Mouse (Mus musculus) ES-Bruce4 (cell line): ENCODE data around the gene E130114P18Rik. TPM values are rescaled to one million over a fixed set of nuclear protein-coding genes. Genes with fewer than 3 reads are reported as not detected.

Experiments
- H3K27ac ChIP-seq: 2 replicates; pipeline ENCODE4 v1.5.1; 2012; ENCODE audit warnings: low read length, inconsistent platforms; ENCODE audit not compliant: insufficient read depth
- H3K27me3 ChIP-seq: 2 replicates; pipeline ENCODE4 v1.6.1; 2012; ENCODE audit warnings: mild to moderate bottlenecking, low read length, inconsistent platforms; ENCODE audit not compliant: control insufficient read depth, poor library complexity, insufficient read depth, severe bottlenecking
- H3K36me3 ChIP-seq: 2 replicates; pipeline ENCODE4 v1.6.1; 2012; ENCODE audit warnings: inconsistent platforms, mild to moderate bottlenecking, low read length, moderate library complexity; ENCODE audit not compliant: control insufficient read depth, poor library complexity, insufficient read depth, severe bottlenecking
- H3K4me1 ChIP-seq: one replicate; pipeline ENCODE4 v1.8.1; 2011; ENCODE audit warnings: low read length; ENCODE audit not compliant: control insufficient read depth, insufficient read depth
- H3K4me3 ChIP-seq: 2 replicates; pipeline ENCODE4 v1.5.1; 2011; ENCODE audit warnings: low read depth, mild to moderate bottlenecking, low read length
- H3K9ac ChIP-seq: 2 replicates; pipeline ENCODE4 v1.6.1; 2012; ENCODE audit warnings: low read depth, mild to moderate bottlenecking, inconsistent platforms; ENCODE audit not compliant: poor library complexity, severe bottlenecking
- H3K9me3 ChIP-seq: replicated peaks from 2 replicates; pipeline ENCODE4 v1.6.1; 2012; ENCODE audit warnings: mild to moderate bottlenecking, low read length, inconsistent platforms; ENCODE audit not compliant: control insufficient read depth, poor library complexity, insufficient read depth, severe bottlenecking
- CTCF ChIP-seq: IDR thresholded peaks from one replicate; pipeline ENCODE4 v1.8.1; 2011; ENCODE audit warnings: low read depth, low read length
- EP300 ChIP-seq: IDR thresholded peaks from 2 replicates; pipeline ENCODE4 v1.6.1; 2011; ENCODE audit warnings: low read depth, low read length; ENCODE audit not compliant: insufficient read depth
- POLR2A ChIP-seq: IDR thresholded peaks from one replicate; pipeline ENCODE4 v1.8.1; 2011; ENCODE audit warnings: low read length; ENCODE audit not compliant: insufficient read depth
- polyA plus RNA-seq: library from polyadenylated mRNA; stranded (reverse); fragments of >200 nt; gene quantifications from 2 replicates; pipeline ENCODE4 v1.2.4, GENCODE M21; 2011; ENCODE audit warnings: low read depth; ENCODE audit not compliant: missing spikeins, insufficient read depth, insufficient read length

E130114P18Rik gene
- polyA plus RNA-seq, 1 experiment = not detected

DNA sequence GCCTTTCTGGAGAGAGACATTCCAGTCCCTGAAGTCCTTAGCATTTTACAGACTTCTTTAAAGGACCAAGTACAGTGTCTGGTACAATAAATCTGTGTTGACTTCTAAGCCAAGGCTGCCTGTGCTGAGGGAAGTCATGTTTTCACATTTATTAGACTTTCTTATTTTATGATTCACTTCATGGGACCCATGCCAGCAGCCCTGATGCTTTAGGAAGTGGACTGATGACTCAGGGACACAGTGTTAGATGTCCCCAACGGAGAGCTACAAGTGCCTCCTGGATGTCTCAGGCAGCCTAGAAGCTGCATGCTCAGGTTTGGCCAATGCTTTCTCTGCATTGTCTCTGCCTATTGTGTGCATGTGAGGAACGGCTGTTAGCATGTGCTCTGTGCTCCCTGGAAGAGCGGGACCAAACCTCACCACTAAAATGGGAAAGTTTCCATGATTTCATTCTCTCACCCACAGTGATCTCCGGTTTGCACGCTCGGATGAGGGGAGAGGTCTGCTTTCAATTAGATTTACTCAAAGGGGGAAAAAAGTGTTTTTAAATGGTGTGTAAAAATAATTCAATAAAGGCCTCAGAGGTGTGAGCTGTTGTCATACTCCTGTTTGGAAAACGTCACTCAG lies 82.4 kb downstream of the E130114P18Rik start:
- TF ChIP-seq EP300 = no peak
- no peak for TF ChIP-seq POLR2A
- TF ChIP-seq CTCF = no peak
- no peaks in the 10 kb centered on the region for H3K9me3 ChIP-seq
- no peak overlapping the region for H3K4me3 ChIP-seq
- H3K27me3 ChIP-seq = no peaks in the 10 kb centered on the region
- no peaks in the 10 kb centered on the region for H3K36me3 ChIP-seq
- H3K4me1 ChIP-seq = no peaks in the 10 kb centered on the region
- H3K9ac ChIP-seq = no peak overlapping the region
- no peak overlapping the region for H3K27ac ChIP-seq

- Histone ChIP-seq H3K27me3 (no peaks in the 10 kb centered on the region), H3K36me3 (no peaks in the 10 kb centered on the region), H3K9me3 (no peaks in the 10 kb centered on the region), H3K9ac (no peak overlapping the region), H3K4me3 (no peak overlapping the region), H3K4me1 (no peaks in the 10 kb centered on the region), H3K27ac (no peak overlapping the region)
- no peak for TF ChIP-seq CTCF
- TF ChIP-seq POLR2A = no peak
- TF ChIP-seq EP300 = no peak
Measured at GRCm38 (mm10) chr4:97693931-97694330, 83.9 kb downstream of the E130114P18Rik start.

- H3K27ac ChIP-seq = no peak overlapping the region
- no peaks in the 10 kb centered on the region for H3K4me1 ChIP-seq
- TF ChIP-seq POLR2A (no peak), CTCF (no peak), EP300 (no peak)
Measured at GRCm38 (mm10) chr4:97693054-97693453, 84.8 kb downstream of the E130114P18Rik start.

GRCm38 (mm10) chr4:97690384-97690766 lies 87.5 kb downstream of the E130114P18Rik start:
- no peaks in the 10 kb centered on the region for H3K4me1 ChIP-seq
- H3K4me3 ChIP-seq = no peak overlapping the region
- TF ChIP-seq POLR2A (no peak), EP300 (no peak), CTCF (no peak)
- no peak overlapping the region for H3K27ac ChIP-seq
- no peak overlapping the region for H3K9ac ChIP-seq
- no peaks in the 10 kb centered on the region for H3K9me3 ChIP-seq
- no peaks in the 10 kb centered on the region for H3K36me3 ChIP-seq
- no peaks in the 10 kb centered on the region for H3K27me3 ChIP-seq

More at GRCm38 (mm10) chr4:97693054-97693453, 84.8 kb downstream of the E130114P18Rik start:
- Histone ChIP-seq H3K9me3 (no peaks in the 10 kb centered on the region), H3K9ac (no peak overlapping the region), H3K36me3 (no peaks in the 10 kb centered on the region), H3K4me3 (no peak overlapping the region), H3K27me3 (no peaks in the 10 kb centered on the region)

DNA sequence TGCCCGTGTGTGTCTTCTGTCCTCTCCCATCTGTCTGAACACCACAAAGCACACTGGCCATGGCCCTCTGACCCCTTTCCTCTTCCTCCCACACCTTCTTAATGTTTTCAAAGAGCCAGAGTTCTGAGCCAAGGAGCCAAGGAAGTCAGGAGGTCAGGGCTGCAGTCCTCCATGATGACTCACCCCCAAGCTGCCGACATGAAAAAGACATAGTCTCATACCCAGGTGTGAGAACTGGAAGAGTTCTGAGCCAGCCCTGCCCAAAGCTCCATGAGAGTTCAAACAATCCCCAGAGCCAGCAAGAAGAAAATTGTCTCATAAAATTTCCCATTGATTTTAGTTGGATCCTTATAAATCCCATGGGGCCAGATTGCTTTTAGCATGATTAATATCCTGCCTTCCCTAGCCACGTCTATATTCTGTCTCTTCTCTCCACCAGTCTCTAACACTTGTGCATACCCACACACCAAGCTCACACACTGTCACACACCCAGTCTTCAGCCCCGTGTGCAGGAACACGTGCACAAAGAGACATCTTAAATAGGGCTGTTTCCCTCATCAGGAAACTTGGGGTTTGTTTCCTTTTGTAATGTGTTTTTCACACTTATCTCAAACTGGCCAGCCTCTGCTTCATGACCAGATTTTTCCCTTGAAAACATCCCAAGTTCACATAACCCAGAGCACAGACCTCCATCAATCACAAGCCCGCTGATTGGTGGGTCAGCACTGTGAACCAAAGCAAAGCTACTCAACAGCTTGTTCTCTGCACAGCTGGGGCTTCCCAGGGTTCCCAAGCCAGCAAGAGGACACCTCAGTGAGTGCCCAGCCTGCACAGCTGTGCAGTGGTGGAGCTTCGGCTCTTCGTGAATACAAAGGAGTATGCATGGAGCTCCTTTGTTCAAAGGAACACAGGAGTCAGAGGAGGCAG lies 88.2 kb downstream of the E130114P18Rik start:
- Histone ChIP-seq H3K4me3 (no peak overlapping the region), H3K9ac (no peak overlapping the region), H3K27me3 (no peaks in the 10 kb centered on the region), H3K9me3 (no peaks in the 10 kb centered on the region), H3K27ac (no peak overlapping the region), H3K4me1 (no peaks in the 10 kb centered on the region), H3K36me3 (no peaks in the 10 kb centered on the region)
- TF ChIP-seq CTCF (no peak), POLR2A (no peak), EP300 (no peak)

DNA sequence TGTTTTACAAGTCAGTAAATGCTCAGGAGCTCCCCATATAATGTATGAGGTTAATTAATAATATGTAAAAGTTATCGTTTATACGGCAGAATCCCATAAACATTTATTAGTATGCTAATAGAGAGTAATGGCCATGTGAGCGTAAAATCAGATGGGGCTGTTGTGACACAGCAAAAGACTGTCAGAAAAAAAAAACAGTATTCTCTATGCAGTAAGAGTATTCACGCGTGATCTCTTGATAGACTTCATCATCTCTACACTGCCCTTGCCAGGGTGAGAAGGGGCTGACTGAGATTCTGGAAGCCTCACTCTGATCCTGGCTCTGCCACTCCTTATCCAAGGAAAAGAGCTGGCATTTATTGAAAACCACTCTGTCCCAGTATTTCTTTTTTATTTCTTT lies 91.9 kb downstream of the E130114P18Rik start:
- Histone ChIP-seq H3K27me3 (no peaks in the 10 kb centered on the region), H3K4me1 (no peaks in the 10 kb centered on the region), H3K4me3 (no peak overlapping the region), H3K27ac (no peak overlapping the region), H3K36me3 (no peaks in the 10 kb centered on the region), H3K9me3 (no peaks in the 10 kb centered on the region), H3K9ac (no peak overlapping the region)
- no peak for TF ChIP-seq EP300
- TF ChIP-seq POLR2A = no peak
- TF ChIP-seq CTCF = no peak
